Mouse (Mus musculus) C2C12 (cell line): ENCODE data around the gene Kcne3.

ENCODE experiments used
- CTCF ChIP-seq: IDR thresholded peaks from one replicate; pipeline ENCODE4 v1.5.1; 2011; ENCODE audit not compliant: control insufficient read depth, insufficient read depth, insufficient read length
- MYOG ChIP-seq: IDR thresholded peaks from one replicate; pipeline ENCODE4 v1.6.1; 2011; ENCODE audit not compliant: control insufficient read depth, insufficient read length; ENCODE audit errors: extremely low read depth

DNA sequence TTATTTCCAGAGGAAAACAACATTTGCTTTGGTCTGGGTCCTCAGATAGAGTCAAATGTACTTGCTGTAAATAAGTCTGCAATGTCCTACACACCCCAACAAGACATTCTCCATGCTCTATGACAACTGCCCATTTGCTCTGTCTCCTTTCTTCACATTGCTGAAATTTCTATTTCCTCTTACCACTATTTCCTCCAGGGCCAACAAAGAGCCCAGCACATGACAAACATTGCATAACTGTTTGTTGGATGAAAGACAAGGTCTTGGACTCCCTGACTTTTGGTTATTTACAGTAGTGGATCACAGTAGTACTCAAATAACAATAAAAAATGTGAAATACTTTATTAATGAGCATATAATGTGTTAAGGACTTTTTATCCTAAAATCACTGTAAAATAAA lies 31.6 kb downstream of the Kcne3 start:
- TF ChIP-seq CTCF (no peak), MYOG (no peak)
